Mouse (Mus musculus) common myeloid progenitor, adult 5-6 weeks (primary cell): Measurements from ENCODE around the gene Gm5483. TPM values are rescaled to one million over a fixed set of nuclear protein-coding genes. Genes with fewer than 3 reads are reported as not detected.
"Not testable (repeated sequence)": the region's sequence is repeated elsewhere in the genome, so short reads cannot be mapped to it uniquely, and the experiment has no call there.

Experiments used
- ATAC-seq: replicated peaks from 2 replicates; pipeline ENCODE4 v1.8.0; 2016; ENCODE audit warnings: low read depth, mild to moderate bottlenecking, moderate TSS enrichment, inconsistent platforms; ENCODE audit not compliant: poor library complexity, severe bottlenecking
- total RNA-seq: library from RNA; stranded (forward); fragments of 200-1000, 187-1606 nt; gene quantifications from 2 replicates; pipeline ENCODE4 v1.2.3, GENCODE M21; 2017

Gene Gm5483
- 0.55 TPM in 1 of 2 replicates, not detected in the other for total RNA-seq

GRCm38 (mm10) chr16:36183912-36184311 is at the start of gene Gm5483:
Gm5483 (plus strand) TSS chr16:36184212.
- not testable (repeated sequence) for ATAC-seq

GRCm38 (mm10) chr16:36138201-36138600 is 45.8 kb upstream of the Gm5483 start:
- no peak for ATAC-seq

DNA sequence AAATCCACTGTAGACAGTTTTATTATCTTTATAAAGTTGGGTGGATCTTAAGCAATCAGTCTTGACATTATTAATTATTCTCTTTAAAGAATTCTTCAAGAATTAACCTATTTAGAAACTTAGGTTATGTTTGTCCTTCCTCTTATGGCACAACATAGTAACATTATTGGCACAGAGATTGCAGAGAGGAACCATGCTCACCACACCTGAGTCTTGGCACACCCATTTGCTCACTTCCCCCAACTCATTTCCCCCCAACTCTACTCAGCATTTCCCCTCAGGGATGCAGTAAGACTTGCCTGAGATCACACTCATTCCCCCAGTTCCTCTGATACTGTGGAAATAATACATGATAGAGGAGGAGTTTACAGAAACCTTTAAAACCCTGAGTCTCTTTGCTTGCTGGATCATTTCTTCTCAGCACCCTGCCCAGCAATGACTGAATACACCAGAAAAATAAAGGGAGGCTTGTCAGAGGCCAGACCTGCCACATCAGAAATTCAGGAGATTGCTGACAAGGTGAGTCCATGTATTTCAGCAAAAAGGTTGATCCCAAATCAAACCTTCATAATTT is 27.5 kb upstream of the Gm5483 start, which contains the start of gene Stfa2l1:
Gene Stfa2l1 (plus strand): TSS at position 410 of the 574 bp plus-strand sequence.
- ATAC-seq: no peak

DNA sequence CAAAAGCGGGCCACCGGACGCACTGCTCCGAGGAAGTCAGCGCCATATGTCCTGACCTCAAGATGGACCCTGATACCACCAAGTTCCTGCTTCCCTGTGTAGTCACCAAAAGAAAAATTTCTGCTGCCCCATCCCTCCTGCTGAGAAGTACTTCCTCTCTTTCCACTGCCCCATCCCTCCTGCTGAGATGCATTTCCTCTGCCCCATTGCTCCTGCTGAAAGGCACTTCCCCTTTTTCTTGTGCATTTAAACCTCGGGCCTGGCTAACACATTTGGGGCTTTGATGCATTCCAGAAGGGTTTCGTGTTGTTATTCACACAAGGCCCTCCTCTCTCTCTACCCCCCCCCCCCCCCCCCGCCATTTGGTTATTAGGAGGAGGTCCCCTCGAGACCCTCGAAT is 16.2 kb upstream of the Gm5483 start:
- ATAC-seq: not testable (repeated sequence)

DNA sequence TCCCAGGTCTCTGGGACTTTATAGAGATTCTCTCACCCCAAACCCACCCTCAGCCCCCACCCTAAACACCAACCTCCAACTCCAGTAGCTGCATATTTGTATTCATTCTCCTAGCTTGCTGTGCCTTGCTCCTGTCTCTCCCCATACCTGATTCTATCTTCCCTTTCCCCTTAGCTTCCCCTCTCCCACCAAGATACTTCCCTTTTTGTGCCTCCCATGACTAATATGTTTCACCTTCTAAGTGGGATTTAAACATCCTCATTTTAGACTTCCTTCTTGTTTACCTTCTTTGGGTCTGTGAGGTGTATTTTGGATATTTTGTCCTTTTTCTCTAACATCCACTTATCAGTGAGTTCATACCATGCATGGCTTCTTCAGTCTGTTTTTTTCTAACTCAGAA is 7.9 kb upstream of the Gm5483 start:
- no peak for ATAC-seq

GRCm38 (mm10) chr16:36179910-36180309 is 4.1 kb upstream of the Gm5483 start:
- no peak for ATAC-seq

- no peak for ATAC-seq
Observed at GRCm38 (mm10) chr16:36199226-36199625, 15.2 kb downstream of the Gm5483 start.

GRCm38 (mm10) chr16:36203846-36204245 is 19.8 kb downstream of the Gm5483 start:
- ATAC-seq: no peak

DNA sequence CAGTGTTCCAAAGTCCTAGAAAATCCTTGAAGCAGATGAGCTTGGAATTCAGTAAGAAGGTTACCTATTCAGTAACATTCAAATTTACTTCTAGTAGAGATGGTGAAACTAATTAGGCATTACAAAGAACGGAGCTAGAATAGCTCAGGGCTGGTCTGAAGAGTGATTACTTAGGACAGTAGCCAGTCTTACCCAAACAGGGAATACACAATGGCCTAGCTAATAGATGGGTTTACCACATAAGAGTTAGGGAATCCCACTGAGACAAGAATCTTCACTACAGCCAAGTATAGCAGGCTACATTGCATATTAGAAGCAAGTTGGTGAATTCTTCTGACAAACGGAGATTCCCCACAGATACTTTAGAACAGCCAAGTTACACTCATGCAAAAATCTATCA is 21.7 kb downstream of the Gm5483 start:
- ATAC-seq: not testable (repeated sequence)

DNA sequence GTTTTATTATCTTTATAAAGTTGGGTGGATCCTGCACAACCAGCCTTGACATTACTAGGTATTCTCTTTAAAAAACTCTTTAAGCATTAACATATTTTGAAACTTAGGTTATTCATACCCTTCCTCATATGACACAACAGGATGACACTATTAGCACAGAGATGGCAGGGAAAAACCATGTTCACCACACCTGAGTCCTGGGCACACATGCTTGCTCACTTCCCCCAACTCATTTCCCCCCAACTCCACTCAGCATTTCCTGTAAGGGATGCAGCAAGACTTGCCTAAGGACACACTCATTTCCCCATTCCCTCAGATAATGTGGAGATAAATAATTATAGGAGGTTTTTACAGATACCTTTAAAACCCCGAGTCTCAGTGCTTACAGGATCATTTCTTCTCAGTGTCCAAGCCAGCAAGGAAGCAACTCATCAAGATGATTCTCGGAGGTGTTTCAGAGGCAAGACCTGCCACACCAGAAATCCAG is 26.0 kb downstream of the Gm5483 start, which contains the start of gene Gm5416:
Gene Gm5416 (plus strand): TSS at position 437 of the 487 bp plus-strand sequence.
- no peak for ATAC-seq

- ATAC-seq: not testable (repeated sequence)
Observed at GRCm38 (mm10) chr16:36221168-36221567, 37.2 kb downstream of the Gm5483 start, which contains the start of gene 2010005H15Rik. 2010005H15Rik (plus strand) TSS chr16:36221468.

Other genes with a start within 250 kb of the Gm5483 start
- gene Parp9, start 245.7 kb upstream of the Gm5483 start, total RNA-seq: 38.2 and 48.5 TPM in 2 replicates
- gene Dtx3l, start 245.1 kb upstream of the Gm5483 start, total RNA-seq: 42.5 and 48.7 TPM in 2 replicates
- gene Kpna1, start 205.5 kb upstream of the Gm5483 start, total RNA-seq: 35.0 and 60.1 TPM in 2 replicates
- 8.1 and 11.0 TPM in 2 replicates for gene Wdr5b, start 143.0 kb upstream of the Gm5483 start, total RNA-seq
- gene Fam162a, start 112.6 kb upstream of the Gm5483 start, total RNA-seq: 111 and 118 TPM in 2 replicates
- 148 and 156 TPM in 2 replicates for gene Ccdc58, start 112.5 kb upstream of the Gm5483 start, total RNA-seq
- gene Csta1, start 53.0 kb upstream of the Gm5483 start, total RNA-seq: not detected in 2 replicates
- not detected in 2 replicates for gene Stfa2l1, start 27.4 kb upstream of the Gm5483 start, total RNA-seq
- gene Gm5416, start 26.2 kb downstream of the Gm5483 start, total RNA-seq: not detected in 2 replicates
- not detected in 2 replicates for gene 2010005H15Rik, start 37.3 kb downstream of the Gm5483 start, total RNA-seq
- 0.69 TPM in 1 of 2 replicates, not detected in the other for gene Stfa1, start 92.7 kb downstream of the Gm5483 start, total RNA-seq
- not detected in 2 replicates for gene BC117090, start 150.1 kb downstream of the Gm5483 start, total RNA-seq
- gene BC100530, start 183.5 kb downstream of the Gm5483 start, total RNA-seq: not detected in 2 replicates
- gene Stfa2, start 224.2 kb downstream of the Gm5483 start, total RNA-seq: not detected in 2 replicates